Mouse (Mus musculus): Measurements from ENCODE around the gene Ramp3. TPM values are rescaled to one million over a fixed set of nuclear protein-coding genes. Genes with fewer than 3 reads are reported as not detected.
A peak's percentile ranks its signal among the peaks of the same experiment; 100 is the strongest.

Gene Ramp3
- total RNA-seq, 4 experiments from 2014 or later: 0.54 to 1.5 (median 0.69) TPM

DNA sequence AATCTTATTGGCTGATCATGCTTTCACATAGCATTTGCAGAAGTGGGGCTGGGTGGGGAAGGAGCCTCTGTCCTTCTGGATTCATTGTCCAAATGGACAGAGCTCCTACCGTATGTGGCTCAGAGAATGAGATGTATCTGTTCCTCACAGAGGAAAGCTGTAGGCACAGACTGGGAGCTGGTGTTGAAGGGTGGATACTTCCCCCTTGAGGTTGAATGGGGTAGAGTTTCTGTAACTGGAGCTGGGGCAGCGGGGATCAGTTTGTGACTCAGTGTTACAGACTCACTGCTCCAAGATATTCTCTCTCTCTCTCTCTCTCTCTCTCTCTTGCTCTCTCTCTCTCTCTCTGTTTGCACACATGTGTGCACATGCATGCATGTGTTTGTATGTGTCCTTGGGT lies 11.7 kb downstream of the Ramp3 start:
- DNase-seq (ENCODE audit: low spot score in 2 of 2): no peak

DNA sequence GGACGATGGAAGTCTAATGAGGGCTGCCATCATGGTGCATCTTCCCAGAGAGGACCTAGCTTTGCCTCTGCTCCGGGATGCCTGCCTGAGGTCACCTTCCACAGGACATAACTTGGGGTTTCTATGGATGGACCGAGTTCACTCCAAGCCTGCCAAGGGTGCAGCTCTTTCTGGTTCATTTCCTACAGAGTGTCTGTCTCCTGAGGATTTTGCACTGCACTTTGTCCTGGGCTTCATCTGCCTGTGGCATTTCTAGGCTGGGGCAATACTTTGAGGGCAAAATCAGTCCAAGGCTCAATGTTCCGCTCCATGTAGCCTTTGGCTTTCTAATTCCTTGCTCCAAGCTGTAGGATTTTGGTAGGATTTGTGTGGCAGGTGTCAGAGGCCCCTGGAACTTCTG lies 12.5 kb downstream of the Ramp3 start:
- DNase-seq (ENCODE audit: low spot score in 2 of 2): no peak

DNA sequence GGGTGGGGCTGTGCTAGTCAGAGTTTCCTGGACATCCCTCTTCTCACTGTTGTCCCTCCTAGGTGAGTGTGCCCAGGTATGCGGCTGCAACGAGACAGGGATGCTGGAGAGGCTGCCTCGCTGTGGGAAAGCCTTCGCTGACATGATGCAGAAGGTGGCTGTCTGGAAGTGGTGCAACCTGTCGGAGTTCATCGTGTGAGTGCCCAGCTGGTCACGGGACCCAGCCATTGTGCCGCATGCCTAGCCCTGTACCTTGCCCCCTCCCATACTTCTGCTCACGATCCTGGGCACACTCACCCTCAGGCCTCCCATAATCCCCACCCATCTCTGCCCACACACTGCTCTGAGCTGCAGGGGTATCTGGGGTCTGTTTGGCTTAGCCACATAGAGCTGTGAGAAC lies 16.4 kb downstream of the Ramp3 start:
- no peak for DNase-seq (ENCODE audit: low spot score in 2 of 2)

DNA sequence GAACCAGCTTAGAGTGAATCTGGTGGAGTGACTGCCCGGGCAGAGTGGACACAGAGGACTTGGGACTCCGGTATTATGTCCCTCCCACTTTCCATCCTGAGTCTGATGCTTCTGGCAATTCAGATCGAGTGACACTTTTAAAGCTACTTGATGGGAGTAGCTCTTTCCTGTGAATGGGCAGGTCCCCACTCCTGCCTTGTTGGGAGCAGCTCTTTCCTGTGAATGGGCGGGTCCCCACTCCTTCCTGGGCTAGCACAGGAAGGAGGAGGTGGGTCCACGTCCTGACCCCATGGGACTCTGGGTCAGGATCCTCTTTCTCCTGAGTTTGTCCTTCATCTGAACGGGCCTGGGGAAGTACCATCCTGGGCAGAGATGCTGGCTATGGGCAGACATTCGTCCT lies 17.1 kb downstream of the Ramp3 start:
- no peak for DNase-seq (ENCODE audit: low spot score in 2 of 2)

DNA sequence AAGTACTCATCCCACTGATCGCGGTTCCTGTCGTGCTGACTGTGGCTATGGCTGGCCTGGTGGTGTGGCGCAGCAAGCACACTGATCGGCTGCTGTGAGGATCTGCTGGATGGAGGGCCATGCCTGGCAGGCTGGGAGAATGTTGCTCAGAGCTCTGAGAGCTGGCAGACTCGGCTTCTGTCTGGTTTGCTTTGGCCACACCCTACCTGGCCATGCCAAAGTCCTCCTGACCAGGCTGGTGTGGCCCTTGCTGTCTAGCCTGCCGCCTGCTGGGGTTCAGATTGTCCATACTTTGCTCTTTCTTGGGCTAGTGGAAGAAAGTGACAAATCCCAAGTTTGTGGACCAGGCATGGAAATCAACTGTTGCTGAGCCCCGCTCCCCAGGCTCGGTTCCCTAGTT lies 18.3 kb downstream of the Ramp3 start:
- DNase-seq (ENCODE audit: low spot score in 2 of 2): no peak

DNA sequence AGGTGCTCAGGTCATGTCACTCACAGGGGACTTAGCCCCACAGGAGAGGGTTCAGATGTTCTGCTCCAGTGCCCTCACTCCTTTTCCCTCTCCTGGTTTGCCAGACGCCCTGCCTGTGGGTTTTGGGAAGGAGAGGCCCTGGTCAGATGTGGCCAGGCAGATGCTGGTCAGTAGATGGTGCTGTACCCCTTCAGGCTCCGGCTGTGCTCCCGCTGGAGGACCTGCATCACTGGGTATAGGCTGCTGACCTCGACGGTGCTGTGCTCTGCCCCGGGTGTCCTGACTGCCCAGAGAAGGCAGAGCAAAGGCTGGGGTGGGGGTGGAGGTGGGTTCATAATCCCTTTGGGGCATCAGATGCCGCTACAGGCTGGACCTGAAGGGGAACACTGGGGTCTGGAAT lies 19.2 kb downstream of the Ramp3 start:
- no peak for DNase-seq (ENCODE audit: low spot score in 2 of 2)

DNA sequence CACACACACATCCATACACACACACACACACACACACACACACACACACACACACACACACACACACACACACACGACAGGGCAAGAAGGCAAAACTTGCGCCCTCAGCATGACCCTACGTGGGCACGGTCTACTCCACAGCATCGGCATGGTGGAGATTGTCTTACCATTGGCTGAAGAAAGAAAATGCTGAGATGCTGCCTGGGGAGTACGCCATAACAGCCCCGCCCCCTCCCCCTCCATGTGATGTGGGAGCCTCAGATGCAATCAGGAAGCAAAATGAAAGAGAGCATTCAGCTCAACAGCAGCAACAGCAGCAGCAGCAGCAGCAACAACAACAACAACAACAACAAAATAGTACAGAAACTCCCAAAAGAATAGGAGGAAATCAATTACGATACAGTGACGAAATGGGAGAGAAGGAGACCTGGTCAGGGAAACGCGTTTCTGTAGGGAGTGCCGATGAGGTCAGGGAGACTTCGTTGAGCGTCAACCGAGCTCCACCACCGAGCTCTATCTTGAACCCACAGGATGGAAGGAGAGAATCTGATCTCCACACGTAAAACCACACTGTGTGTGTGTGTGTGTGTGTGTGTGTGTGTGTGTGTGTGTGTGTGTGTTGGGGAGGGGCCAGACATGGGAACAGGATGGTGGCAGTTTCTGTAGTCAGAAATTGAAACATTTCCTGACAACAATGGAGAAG lies 21.5 kb downstream of the Ramp3 start:
- DNase-seq (ENCODE audit: low spot score in 2 of 2): no peak

DNA sequence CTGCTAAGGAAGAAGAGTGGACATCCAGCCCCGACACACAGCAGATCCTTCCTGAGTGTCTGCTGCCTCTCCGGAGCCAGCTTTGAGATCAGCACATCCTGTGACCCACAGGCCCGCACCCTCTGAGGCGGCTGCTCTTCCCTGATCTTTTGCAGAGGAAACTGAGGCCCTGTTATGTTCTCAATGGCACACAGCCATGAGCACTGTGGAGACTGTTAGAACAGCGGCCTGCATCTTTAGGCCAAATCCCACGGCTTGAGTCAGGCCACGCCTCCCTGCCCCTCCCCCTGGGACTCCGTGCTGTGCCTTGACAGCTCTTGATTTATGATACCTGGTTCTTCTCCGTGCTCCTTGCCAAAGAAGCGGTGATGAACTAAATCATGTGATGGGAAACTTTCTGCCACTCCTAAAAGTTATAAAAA lies 22.1 kb downstream of the Ramp3 start:
- DNase-seq (ENCODE audit: low spot score in 2 of 2): peak; percentile 18 to 33

DNA sequence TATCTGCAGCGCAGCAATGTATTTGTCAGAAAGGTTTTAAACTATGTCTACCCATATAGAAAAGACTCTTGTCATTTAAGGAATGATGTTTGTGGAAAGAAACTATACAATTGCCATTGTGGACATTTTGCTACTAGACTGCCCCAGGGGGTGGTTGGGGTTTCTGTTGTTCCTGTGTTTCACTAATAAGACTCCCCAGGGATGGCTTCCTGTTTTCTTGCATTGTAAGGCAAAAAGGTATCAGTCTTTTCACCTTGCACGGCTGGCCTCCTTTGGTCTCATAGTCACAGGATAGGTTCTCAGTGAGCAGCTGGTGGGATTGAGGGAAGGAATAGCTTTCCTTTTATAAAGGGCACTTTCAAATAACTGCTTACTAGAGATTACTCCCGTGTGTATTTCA lies 26.4 kb downstream of the Ramp3 start:
- no peak for DNase-seq (ENCODE audit: low spot score in 2 of 2)

DNA sequence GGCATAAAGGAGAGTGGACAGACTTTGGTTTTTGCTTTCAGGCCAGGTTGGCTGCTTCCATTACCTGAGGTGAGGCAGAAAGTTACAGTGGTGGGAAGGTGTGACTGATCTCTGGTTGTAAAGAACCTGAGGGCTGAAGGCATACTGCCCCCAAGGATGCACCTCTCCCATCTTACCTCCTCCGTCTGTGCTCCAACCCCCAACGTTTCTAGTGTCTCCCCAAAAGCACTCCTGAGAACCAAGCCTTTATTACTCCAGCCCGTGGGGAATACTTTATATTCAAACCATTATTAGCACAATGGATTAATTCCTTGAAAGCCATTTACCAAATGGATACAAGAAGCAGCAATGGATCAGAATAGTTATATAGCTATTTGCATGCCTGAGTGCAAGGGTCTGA lies 30.6 kb downstream of the Ramp3 start:
- no peak for DNase-seq (ENCODE audit: low spot score in 2 of 2)

DNA sequence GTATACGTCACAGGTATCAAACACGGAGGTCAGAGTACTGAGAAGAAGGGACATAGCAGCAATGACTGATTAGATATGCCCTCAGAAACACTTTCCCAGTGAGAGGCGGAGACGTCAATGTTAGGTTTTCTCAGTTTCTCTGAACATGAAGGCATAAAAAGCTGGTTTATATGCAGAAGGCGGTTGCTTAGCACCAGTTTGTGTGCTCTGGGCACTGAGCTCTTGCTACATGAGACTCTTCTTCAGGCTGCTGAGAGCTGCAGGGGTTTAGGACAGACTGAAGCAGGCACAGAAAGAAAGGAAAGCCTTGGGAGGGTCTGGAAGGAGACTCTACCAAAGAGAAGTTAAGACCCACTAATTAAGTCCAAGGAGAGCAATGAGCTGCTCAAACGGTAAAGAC lies 34.0 kb downstream of the Ramp3 start:
- no peak for DNase-seq (ENCODE audit: low spot score in 2 of 2)

DNA sequence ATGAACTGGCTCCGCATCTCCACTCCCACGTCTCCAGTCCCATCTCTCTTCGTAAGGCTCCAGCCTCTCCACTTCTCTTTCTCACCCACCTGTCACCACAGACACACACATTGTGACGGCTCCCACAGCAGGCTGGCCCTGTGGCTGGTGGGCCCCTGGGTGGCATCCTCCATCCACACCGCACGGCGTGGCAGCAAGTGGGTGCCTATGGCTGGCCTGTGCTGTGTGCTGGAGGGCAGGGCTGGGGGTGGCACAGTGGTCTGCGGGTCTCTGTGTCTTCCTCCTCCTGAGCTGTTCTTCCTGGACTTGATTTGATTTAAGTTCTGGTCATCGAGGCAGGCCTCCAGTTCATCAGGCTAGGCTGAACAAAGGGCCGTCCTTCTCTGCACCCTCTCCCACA lies 35.8 kb downstream of the Ramp3 start:
- DNase-seq (ENCODE audit: low spot score in 2 of 2): no peak

DNA sequence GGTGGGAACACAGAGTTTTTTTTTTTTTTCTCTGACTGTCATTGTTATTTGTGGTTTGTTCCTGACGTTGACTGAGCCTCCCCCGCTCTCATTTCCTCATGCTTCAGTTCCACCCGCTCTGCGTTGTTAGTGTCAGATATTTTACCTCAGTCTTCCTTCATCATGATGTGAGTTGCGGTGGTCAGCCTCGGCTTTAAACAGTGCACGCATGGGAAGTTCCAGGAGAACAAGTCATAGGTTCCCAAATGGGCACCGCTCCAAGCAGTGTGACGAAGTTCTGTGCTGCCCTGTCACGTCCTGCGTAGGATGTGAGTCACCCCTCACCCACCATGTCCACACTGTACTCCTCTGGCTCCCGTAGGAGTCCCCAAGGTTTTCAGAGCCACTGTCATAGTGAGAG lies 36.9 kb downstream of the Ramp3 start:
- DNase-seq (ENCODE audit: low spot score in 2 of 2): no peak

DNA sequence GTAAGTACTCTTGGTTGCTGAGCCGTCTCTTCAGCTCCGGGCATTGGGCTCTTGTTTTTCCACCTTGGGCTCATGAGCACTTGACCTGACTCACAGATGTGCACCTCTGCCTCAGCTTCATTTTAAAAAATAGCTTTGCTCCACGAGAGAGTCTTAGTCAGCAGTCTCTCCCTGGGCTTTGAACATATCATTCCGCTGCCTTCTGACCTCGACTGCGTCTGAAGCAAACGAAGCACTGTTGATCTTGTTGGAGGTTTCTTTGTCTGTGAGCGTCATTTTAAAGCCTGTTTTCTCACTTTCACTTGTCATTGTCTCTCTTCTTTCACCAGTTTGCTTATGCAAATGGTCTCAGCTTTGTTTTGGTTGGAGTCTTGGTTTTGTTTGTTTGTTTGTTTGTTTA lies 38.2 kb downstream of the Ramp3 start:
- no peak for DNase-seq (ENCODE audit: low spot score in 2 of 2)

DNA sequence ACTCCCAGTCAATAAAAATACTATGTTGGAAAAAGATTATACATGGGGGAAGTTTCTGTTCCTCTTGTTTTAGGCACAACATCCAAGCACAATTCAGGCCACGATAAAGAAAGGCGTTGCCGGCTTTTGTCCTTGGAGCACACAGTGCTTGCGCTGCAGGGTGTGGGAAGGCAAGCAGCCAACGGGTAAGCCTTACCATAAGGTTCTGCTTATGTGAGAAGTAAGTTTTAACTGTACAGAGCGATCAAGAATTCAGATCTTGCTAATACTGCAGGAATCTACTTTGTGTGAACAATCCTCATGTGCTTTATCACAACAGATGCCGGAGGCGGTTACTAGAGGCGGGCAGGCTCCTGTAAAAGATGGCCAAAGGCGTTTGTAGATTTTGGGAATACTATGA lies 39.4 kb downstream of the Ramp3 start:
- DNase-seq (ENCODE audit: low spot score in 2 of 2): no peak

DNA sequence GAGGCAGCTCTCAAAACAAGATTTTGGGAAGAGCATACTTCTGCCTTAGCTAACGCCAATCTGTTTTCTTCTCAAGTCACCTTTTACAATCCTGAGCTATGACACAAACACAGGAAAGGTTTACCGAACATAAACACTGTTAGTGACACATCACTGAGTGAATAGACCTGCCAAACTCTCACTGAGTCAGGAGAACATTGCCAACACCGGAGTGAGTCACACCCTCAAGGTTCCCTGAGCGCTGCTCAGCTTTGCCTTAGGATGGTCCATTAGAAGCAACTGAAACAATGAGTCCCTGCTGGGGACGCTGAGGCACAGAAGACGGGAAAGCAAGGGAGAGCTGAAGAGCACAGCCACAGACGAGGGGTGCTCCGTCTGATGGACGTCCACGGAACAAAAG lies 40.0 kb downstream of the Ramp3 start:
- DNase-seq (ENCODE audit: low spot score in 2 of 2): no peak

DNA sequence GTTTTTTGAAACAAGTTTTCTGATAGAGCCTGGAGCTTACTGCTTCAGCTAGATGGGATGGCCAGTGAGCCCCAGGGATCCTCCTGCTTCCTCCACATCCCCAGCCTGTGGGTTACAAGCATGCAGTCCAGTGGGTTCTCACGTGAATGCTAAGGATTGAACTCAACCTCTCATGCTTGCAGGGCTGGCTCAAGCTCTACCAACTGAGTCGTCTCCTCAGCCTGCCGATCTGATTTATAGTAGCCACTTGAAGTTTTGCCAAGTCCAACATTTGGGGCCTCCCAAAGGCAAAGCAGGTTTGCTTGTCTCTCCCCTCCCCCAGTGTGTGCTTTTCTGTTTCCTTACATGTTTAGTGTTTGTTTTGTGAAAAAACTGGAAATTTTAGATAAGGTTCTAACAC lies 43.9 kb downstream of the Ramp3 start:
- DNase-seq (ENCODE audit: low spot score in 2 of 2): no peak

DNA sequence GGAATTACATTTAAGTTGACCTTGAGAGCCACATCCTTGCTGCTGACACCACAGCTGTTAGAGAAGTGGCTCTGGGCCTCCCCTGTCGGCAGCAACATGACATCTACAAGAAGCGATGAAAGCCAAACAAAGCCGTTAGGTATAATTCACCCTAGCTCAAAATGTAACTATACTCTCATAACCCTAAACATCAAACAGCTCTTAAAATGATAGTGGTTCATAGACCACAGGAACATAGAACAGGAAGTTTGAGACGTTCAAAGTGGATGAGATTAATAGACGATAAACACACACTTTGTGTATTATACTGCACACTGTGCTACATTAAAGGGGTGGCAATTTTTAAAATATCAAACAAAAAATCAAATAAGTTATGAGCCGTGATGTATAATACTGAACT lies 46.5 kb downstream of the Ramp3 start:
- DNase-seq (ENCODE audit: low spot score in 2 of 2): no peak

DNA sequence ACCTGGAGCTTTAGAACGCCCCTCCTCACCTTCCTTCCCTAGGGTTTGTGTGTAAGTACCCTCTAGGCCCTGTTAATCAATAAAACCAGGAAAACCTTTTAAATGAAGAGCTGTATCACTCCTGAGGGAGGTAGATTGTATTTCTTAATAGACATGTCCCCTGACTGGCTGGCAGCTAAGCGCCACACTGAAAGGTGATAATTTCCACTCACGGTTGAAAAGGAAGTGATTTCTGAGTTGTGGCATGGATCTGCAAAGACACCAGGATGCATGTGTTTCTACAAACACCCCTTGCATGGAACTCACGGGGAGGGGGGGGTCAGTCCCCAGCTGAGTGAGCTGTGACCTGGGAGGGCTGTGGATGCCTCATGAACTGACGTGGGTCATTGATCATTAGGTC lies 47.2 kb downstream of the Ramp3 start:
- DNase-seq (ENCODE audit: low spot score in 2 of 2): no peak

DNA sequence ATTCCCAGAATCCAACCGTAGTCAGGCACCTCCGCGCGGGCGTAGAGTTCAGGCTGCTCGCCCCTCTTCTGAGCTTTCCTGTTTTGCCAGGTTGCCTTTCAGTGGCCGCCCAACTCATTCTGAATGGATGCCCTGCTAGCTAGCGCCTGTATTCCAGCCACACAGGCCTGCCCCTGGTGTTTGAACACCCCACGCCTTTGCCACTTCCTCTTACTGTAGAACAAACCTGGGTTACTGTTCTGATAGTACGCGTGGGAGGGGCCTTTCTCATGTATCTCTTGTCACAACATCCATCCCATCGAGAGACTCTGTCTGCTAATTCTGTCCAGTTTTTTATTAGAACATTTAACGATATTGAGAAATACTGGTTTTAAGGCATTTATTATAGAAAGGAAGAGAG lies 48.5 kb downstream of the Ramp3 start:
- DNase-seq (ENCODE audit: low spot score in 2 of 2): no peak

DNA sequence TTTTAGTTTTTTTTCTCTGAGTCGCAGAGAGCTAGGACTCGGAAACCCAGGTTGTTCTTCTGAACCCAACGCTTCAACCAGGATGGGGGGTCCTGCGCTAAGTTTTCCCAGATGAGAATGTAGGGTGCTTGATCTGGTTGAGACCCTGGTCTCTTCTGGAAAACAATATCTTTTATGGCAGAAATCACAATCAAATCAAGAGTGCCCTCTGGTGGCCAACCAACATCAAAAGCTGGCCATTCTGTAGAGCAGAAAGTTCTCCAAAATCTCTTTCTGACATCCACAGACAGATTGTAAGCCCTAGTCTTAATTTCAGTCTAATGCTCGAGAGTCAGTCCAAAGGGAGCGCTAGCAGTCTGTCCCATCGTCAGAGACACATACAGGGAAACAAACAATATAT lies 50.1 kb downstream of the Ramp3 start:
- DNase-seq (ENCODE audit: low spot score in 2 of 2): no peak

DNA sequence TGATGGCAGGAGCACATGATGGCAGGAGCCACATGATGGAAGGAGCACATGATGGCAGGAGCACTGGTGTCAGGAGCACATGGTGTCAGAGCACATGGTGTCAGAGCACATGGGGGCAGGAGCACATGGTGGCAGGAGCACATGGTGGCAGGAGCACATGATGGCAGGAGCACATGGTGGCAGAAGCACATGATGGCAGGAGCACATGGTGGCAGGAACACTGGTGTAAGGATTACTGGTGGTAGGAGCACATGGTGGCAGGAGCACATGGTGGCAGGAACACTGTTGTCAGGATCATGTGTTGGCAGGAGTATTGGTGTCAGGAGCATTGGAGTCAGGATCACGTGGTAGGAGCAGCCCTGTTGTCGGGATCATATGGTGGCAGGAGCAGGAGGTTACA lies 52.1 kb downstream of the Ramp3 start:
- no peak for DNase-seq (ENCODE audit: low spot score in 2 of 2)

DNA sequence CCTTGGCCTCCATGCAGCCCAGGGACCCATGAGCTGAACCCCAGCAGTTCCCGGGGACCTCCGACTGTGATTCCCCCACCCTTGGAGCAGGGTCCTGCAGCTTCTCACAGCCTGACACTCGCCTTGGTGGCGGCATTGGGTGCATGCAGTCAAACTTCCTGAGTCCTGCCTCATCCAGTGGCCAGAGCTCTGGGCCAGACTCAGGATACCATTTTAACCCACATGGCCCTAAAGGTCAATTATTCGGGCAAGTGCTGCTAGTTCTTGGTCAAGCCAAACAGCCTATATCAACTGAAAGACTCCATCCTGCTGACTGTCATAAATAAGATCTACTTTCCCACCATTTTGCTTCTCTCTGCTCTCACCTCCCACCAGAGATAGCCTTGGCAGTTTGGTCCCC lies 62.4 kb downstream of the Ramp3 start:
- DNase-seq (ENCODE audit: low spot score in 2 of 2): no peak

DNA sequence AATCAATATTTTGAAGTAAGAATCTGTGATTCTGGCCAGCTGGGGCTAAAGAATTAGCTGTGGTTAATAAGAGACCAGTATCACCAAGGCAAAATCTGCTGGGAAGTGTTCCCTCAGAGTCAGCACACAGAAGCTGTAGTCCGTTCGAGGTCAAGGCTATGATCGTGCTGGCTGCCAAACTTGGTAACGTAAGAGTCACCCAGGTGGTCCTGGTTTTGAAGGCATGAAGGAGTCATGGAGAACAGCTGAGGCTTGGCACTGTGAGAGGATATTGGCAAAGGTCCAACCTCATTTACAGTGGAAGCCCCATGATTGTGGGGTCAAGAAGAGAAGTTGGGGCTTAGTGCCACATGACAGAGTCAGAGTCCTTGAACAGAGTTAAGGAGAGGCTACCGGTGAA lies 68.6 kb downstream of the Ramp3 start:
- DNase-seq (ENCODE audit: low spot score in 2 of 2): no peak

Data from gastrocnemius, adult 8-10 months (tissue).